Comparison of ENCODE assay signal across 8 mouse cellular contexts in genomic region chr19:48413836-48414235, GRCm38 (mm10).
A peak's percentile ranks its signal among the peaks of the same experiment; 100 is the strongest.
DNase-seq lines count a peak whose midpoint lies in the region; TF ChIP-seq lines count a peak whose summit lies in the region.

No protein-coding gene starts in this region.

- peak; percentile 33 for DNase-seq in heart, postnatal 4 days
- no peak for DNase-seq in heart, postnatal 36 days
- peak; percentile 56 for DNase-seq in ES-E14 (ENCODE audit: low read depth, low spot score)
- DNase-seq in embryo, embryonic 11 days = peak; percentile 60
- DNase-seq in left cerebral cortex, adult 18-20 months (ENCODE audit: low spot score in 2 of 2) = peak; percentile 51 to 67
- no peak for DNase-seq in spleen, adult 18-20 months
- DNase-seq in B cell, adult 2 months = no peak
- DNase-seq in urinary bladder, postnatal 25 days (ENCODE audit: low spot score) = no peak

- no peak overlapping the region for H3K27ac ChIP-seq in ES-E14 (ENCODE audit: insufficient read depth, low read depth, low read length, poor library complexity, severe bottlenecking)

- H3K9ac ChIP-seq in ES-E14 (ENCODE audit: insufficient read depth, low read depth, low read length, poor library complexity, severe bottlenecking) = no peak overlapping the region

- H3K36me3 ChIP-seq in ES-E14 (ENCODE audit: control insufficient read depth, insufficient read depth, low read length, poor library complexity, severe bottlenecking) = no peaks in the 10 kb centered on the region

- intact Hi-C loops in heart, postnatal 36 days (cut with DNase I) = no loop called here

- no peaks in the 10 kb centered on the region for H3K9me3 ChIP-seq in ES-E14 (ENCODE audit: control insufficient read depth, insufficient read depth, low read depth, low read length)

- no peak overlapping the region for H3K4me3 ChIP-seq in ES-E14 (ENCODE audit: insufficient read depth in 1 of 2, low read depth in 1 of 2, low read length in 2 of 2, poor library complexity in 1 of 2, severe bottlenecking in 1 of 2)

- H3K4me1 ChIP-seq in ES-E14 (ENCODE audit: control insufficient read depth in 2 of 2, insufficient read depth in 2 of 2, low read length in 2 of 2, poor library complexity in 1 of 2) = no peaks in the 10 kb centered on the region

- in situ Hi-C loops in ES-E14 (cut with MboI; ENCODE audit: low sequenced_read_pairs in 2 of 2, unreplicated experiment in 2 of 2) = no loop called here

TF ChIP-seq in ES-E14, 5 proteins besides CTCF, POLR2A, EP300 and RAD21:
- TF ChIP-seq ZC3H11A (IDR thresholded peaks at IDR 0.05; ENCODE audit: borderline replicate concordance, low read depth, low read length) (peak; percentile 5; the same call in 1 of the 2 replicates), ZNF384 (IDR thresholded peaks at IDR 0.05; ENCODE audit: low read depth, low read length) (no peak)

Comparison
In these comparisons a context has a peak if more than half of its experiments do, and no peak if none do; other contexts are left out.
1. DNase-seq: peak in heart, postnatal 4 days (single experiment), ES-E14 (single experiment), embryo, embryonic 11 days (single experiment) and left cerebral cortex, adult 18-20 months (2 of 2); none in heart, postnatal 36 days (0 of 2), spleen, adult 18-20 months (0 of 2), B cell, adult 2 months (0 of 2) and urinary bladder, postnatal 25 days (single experiment).